Mouse (Mus musculus): Measurements from ENCODE around the gene Fam53b.

GRCm38 (mm10) chr7:132732136-132732789 lies 81.4 kb downstream of the Fam53b start:
- TF ChIP-seq POLR2A (IDR thresholded peaks at IDR 0.05; ENCODE audit: insufficient read length, low read depth) (no peak), CEBPB (IDR thresholded peaks at IDR 0.05; ENCODE audit: insufficient read depth, poor library complexity, severe bottlenecking) (no peak), MAX (IDR thresholded peaks at IDR 0.05; ENCODE audit: low read depth) (no peak), POLR2AphosphoS2 (IDR thresholded peaks at IDR 0.05; ENCODE audit: insufficient read length, low read depth) (no peak), USF1 (IDR thresholded peaks at IDR 0.05; ENCODE audit: low read depth) (no peak), MYOG (IDR thresholded peaks at IDR 0.05; ENCODE audit: control insufficient read depth in 1 of 3, insufficient read depth in 1 of 3, insufficient read length in 2 of 3, low read depth in 2 of 3) (no peak), SRF (IDR thresholded peaks at IDR 0.05; ENCODE audit: control insufficient read depth, insufficient read length, low read depth) (no peak)
